Mouse (Mus musculus): ENCODE data around the gene Hoxc10.

DNA sequence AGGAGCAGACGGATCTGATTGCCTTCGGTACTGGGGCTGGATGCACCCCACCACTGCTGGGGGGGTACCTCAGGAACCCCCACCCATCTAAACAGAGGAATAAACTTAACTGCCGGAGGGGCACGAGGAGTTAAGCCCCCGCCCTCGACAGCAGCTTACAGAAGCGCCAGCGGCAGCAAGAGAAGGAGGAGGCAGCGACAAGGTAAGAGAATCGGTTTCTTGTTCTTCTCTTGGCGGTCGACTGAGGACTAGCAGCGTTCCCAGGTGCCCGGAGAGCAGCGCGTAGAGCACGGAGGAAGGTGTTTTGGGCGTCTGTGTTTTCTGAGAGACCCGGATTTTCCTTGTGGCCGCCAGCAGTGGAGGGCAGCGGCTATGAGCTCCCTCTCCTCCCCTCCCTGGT lies 5.7 kb downstream of the Hoxc10 start:
- TF ChIP-seq EP300 (IDR thresholded peaks at IDR 0.05; ENCODE audit: low read depth) (no peak), CTCF (IDR thresholded peaks at IDR 0.05; ENCODE audit: low read depth) (no peak)

Data from heart, postnatal 0 days (tissue).